Mouse (Mus musculus): ENCODE measurements at regions not wholly inside any gene's neighbourhood (a gene's known extent, or its start where the extent isn't known, plus 50 kb on each side); places are given as distances from the start of the nearest gene placed in this dataset.

GRCm38 (mm10) chr12:54316980-54317471 is 113.4 kb upstream of the Egln3 start:
- peak; percentile 87 for DNase-seq (ENCODE audit: low read depth, low spot score)

DNA sequence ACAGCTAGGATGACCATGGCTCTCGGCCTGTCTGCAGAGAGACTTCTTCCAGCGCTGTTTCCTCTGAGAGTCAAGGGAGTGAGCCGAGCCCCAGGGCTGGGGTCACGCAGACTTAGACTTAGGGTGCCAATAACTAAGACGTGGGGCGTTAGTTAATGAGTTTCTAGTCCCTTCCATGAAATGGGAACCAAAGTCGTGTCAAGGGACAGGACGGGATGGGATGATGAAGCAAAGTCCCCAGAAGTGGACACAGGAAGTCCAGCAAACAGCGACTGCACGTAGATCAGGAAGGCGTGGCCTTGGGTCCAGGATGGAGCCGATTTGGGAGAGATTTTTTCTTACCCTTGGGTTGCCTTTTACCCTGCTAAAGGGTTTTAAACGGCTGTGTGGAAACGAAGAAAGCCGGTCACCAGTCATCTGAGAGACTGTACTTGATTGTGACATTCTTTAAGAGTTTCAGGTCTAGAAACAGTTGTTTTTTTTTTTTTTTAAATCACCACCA is 112.5 kb upstream of the Egln3 start:
- DNase-seq (ENCODE audit: low read depth, low spot score): no peak

GRCm38 (mm10) chr12:54314153-54314552 is 110.5 kb upstream of the Egln3 start:
- DNase-seq (ENCODE audit: low read depth, low spot score): no peak

- peak; percentile 70 for DNase-seq (ENCODE audit: low read depth, low spot score)
Observed at GRCm38 (mm10) chr12:54313211-54313845, 109.7 kb upstream of the Egln3 start.

GRCm38 (mm10) chr12:54312522-54313210 is 109.0 kb upstream of the Egln3 start:
- DNase-seq (ENCODE audit: low read depth, low spot score): peak; percentile 44

GRCm38 (mm10) chr12:54311896-54312521 is 108.3 kb upstream of the Egln3 start:
- no peak for DNase-seq (ENCODE audit: low read depth, low spot score)

DNA sequence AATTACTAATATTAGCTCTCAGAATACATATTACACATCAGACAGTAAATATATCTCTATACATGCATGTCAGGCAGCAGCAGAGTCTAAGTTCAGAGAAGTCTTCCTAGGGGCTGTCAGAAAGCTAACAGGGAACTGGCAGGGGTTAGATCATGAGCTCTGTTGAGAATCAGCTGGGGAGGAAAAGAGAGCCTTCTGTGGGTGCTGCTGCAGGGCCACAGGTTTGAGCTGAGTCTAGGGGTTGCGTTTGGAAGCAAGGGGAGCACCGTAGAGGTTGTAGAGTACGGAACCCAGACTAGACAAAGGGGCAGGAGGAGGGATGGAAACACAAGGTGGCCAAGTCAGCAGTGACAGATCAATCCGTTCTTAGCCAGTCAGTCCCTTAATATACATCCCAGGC is 106.2 kb upstream of the Egln3 start:
- no peak for DNase-seq (ENCODE audit: low read depth, low spot score)

GRCm38 (mm10) chr12:54309219-54309618 is 105.6 kb upstream of the Egln3 start:
- DNase-seq (ENCODE audit: low read depth, low spot score): no peak

DNA sequence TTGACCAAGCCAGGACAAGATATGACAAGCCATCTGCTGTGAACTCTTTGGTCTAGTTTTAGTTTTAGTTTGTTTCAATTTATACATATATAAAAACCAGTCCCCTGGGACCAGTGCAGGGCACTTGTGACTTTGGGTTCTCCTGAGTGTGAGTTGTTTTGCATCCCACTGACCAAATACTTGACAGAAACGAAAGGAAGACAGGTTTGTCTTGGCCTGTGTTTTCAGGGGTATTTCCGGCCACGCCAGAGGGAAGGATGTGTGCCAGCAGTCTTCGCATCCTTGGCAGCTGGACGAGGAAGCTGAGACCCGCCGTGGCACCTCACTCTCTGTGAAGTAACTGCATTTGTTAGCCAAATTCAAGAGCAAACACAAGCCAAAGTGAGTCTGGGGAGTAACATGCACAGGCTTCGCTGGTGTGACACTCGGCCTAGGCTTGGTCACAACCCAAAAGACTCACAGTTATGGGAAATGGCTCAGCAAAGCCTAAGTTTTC is 101.5 kb upstream of the Egln3 start:
- no peak for DNase-seq (ENCODE audit: low read depth, low spot score)

DNA sequence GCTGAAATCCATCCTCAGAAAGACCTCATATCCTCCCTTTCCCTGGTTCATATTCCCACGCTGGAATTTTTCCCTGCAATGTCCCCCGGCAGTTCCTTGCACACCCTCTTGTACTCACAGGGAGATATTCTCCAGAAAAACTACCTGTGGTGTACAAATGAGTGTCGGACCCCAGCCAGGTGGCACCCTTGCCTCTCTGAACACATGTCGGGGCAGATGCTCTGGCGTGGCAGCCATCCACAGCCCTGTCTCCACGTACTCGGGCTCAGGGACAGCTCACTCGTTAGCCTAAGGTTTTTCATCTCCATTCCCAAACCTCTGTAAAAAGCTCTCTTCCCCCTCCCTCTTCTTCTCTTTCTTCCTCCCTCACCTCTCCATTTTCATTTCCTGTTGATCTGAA is 100.1 kb upstream of the Egln3 start:
- no peak for DNase-seq (ENCODE audit: low read depth, low spot score)

DNA sequence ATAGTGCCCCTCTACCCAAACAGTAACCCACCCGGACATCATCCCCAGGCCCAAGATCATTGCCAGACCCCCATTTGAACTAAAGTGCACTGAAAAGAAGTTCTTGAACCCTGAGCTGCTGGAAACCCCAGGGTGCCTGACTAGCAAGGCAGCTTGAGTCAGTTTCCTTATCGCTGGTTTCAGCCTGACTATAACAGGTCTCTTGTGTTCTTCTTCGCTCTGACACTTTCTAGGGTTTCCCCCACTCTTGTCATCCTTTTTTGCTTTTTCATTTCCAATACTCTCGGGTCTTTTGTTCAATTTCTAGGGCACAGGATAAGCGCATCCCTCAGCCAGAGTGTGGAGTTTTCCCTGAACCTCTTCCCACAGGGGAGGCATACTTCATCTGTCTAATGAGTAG is 95.8 kb upstream of the Egln3 start:
- no peak for DNase-seq (ENCODE audit: low read depth, low spot score)

GRCm38 (mm10) chr12:54293248-54293647 is 89.6 kb upstream of the Egln3 start:
- no peak for DNase-seq (ENCODE audit: low read depth, low spot score)

DNA sequence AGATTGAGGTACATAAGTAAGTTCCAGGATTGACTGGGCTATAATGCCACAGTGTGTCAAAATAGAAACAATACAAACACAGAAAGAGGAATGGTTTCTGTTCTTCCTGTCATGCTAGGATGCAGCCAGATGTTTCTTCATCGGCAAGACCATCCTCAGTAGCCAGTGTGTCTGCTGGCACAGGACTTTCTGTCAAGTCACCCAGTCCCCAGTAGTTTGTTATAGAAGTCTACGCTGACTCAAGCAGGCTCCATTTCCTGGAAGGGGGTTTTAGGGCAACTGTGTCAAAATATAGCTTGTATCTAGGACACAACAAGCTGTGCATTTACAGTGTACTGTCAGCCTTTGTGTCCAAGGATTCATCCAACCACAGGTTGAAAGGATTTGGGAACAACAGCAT is 86.7 kb upstream of the Egln3 start:
- DNase-seq (ENCODE audit: low read depth, low spot score): no peak

DNA sequence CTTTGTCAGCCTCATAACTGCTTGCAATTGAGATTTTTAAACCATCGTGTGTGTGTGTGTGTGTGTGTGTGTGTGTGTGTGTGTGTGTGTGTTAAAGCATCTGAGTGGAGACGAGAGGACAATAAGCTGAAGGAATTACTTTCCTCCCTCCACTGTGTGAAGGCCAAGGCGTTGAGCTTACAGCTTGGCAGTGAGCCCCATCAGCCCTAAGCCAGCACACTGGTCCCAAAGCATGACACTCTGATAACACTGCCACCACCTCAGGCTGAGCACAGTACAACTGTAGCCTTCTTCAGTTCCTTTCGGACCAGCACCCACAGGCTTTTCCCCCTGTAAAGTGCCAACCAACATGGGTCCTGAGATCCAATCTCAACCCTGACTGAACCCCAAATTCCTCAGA is 85.1 kb upstream of the Egln3 start:
- no peak for DNase-seq (ENCODE audit: low read depth, low spot score)

DNA sequence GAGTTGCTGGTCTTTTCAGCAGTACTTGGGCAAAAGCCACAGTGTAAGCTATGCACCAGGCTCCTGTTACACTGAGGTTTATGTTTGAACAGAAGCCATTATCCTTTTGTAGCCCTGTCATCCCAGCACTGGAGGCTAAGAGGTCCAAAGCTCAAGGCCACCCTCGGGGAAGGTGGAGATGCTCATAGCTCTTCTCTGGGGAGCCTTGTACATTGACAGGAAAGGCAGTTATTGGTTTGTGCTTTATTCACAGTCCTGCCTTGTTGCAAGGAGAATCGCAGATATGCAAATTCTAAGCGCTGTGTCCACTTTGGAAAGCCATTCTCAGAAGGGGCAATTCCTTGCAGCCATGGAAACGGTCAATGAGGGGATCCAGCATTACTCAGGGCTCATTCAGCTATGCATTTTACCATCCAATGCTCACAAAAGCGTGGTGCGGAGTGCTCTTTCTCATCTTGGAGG is 84.4 kb upstream of the Egln3 start:
- DNase-seq (ENCODE audit: low read depth, low spot score): no peak

GRCm38 (mm10) chr12:54286911-54287819 is 83.5 kb upstream of the Egln3 start:
- DNase-seq (ENCODE audit: low read depth, low spot score): no peak

- DNase-seq (ENCODE audit: low read depth, low spot score): no peak
Observed at GRCm38 (mm10) chr12:54283646-54284045, 80.0 kb upstream of the Egln3 start.

DNA sequence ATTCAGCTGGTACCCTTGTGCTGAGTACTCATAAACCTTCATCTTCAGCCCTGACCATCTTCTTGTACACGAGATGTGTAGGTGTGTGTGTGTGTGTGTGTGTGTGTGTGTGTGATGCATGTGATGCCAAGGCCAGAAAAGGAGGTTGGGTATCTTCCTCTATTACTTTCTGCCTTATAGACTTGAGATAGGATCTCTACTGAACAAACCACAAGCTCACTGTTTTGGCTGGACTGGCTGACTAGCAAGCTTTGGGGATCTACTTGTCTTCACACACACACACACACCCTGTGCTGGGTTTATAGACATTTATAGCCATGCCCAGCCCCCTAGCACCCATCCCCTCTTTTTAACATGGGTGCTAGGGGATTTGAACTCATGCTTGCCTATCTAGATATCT is 79.4 kb upstream of the Egln3 start:
- DNase-seq (ENCODE audit: low read depth, low spot score): no peak

DNA sequence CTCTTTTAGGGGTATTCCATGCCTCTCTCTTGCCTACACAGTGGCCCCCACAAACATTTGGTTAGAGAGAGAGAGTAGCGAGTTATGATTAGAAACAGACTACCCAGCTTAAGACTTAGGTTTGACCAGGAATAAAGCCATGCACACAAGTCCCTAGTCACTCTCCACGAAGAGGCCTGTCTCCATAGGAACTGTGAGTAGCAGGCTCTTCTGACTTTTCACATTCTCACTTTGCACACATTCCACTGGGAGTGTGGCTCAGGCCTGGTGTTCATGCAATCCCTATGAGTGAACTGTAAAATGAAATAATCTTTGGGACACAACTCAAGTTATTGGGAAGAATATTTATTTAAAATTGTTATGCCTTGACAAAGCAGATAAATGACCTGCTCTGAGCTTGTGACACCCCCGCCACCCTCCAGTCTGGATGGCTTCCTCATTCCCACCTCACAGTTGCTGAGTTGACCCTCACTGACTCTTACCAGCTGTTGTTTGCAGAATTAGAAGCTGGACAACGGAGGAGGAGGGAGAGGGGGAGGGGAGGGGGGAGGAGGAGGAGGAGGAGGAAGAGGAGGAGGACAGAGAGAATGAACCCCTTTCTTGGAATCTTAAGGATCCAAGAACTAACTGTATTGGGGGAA is 78.7 kb upstream of the Egln3 start:
- DNase-seq (ENCODE audit: low read depth, low spot score): no peak

DNA sequence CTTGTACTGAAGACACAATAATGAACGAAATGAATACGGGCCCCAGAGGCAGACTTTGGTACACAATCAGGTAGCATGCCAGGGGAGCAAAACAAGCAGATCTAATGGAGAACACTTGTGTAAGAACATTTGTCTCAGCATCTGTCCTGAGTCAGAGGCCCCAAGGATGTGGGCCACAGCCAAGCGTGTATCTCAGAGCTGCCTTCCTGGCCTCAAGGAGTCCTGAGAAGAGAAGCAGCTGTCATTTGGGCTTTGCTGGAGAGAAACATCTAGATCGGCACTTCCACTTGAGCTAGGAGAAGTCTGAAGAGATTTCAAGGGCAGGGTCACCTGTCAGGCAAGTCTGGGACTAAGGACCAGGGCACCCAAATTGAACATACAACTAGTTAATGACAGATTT is 76.8 kb upstream of the Egln3 start:
- no peak for DNase-seq (ENCODE audit: low read depth, low spot score)

- DNase-seq (ENCODE audit: low read depth, low spot score): no peak
Observed at GRCm38 (mm10) chr12:54280001-54280400, 76.3 kb upstream of the Egln3 start.
